Mouse (Mus musculus) erythroblast, adult 5-6 weeks (primary cell): ENCODE results near the gene Tnfrsf13c. TPM values are rescaled to one million over a fixed set of nuclear protein-coding genes. Genes with fewer than 3 reads are reported as not detected.
"Not testable (repeated sequence)": the region's sequence is repeated elsewhere in the genome, so short reads cannot be mapped to it uniquely, and the experiment has no call there.

Source experiments
- ATAC-seq: replicated peaks from 2 replicates; pipeline ENCODE4 v1.8.0; 2016; ENCODE audit warnings: moderate number of reproducible peaks, mild to moderate bottlenecking, moderate TSS enrichment, inconsistent platforms; ENCODE audit not compliant: poor library complexity, low FRiP score, severe bottlenecking
- total RNA-seq, 2 experiments: library from RNA; stranded (forward) in 1 of 2; stranded (reverse) in 1 of 2; fragments of 150-400 nt in 1 of 2; fragments of 200-764, 138-1000 nt in 1 of 2; gene quantifications; 2 replicates each; pipeline versions ENCODE4 v1.2.3 to v1.2.4; 2015 to 2017; ENCODE audit warnings: low replicate concordance in 2 of 2

Gene Tnfrsf13c
- 0.84 and 6.3 TPM in 2 replicates for total RNA-seq (2015; ENCODE audit: low replicate concordance)
- not detected in 2 replicates for total RNA-seq (2017; ENCODE audit: low replicate concordance)

DNA sequence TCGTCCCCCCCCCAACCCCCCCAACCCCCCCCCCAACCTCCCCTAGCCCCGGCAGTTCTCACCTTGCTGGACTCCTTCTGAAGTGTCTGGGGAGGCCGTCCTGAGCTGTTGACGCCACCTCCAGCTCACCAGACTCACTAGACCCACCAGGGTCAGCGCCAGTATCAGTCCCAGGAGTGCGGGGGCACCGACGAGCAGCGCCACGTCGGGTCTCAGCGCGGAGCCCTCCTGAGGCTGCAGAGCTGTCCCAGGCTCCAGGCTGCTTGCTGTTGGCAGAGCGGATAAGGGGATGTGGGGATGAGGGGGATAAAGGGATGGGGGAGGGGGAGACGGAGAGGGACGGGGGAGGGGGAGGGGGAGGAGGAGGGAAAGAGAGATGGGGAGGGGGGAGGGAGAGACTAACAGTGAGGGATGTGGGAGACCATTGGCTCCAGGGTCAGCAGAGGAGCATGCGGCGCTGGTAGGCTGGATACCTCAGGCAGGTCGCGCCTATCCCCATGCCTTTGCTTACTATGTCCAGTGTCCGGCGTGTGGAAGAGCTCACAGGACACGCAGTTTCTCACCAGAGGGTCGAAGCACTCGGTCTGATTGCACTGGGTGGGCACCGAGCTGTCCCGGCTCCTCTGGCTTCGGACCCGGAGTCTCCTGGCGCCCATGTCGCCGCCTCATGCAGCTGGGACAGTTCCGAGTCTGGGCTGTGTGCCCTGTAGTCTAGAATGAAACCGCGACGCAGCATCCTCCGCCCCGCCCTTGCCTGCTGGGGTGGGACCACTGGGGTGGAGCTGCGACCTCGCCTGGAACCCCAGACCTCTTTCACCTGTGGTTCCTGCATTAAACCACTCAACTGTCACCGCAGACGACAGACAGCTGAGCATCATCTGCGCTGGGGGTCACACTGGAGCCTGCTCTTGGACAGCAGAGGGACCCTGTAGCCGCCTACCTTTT lies at the start of gene Tnfrsf13c:
Gene Tnfrsf13c, minus strand, starts transcription at position 713 of the 945 bp plus-strand sequence.
- ATAC-seq: peak; percentile 83

DNA sequence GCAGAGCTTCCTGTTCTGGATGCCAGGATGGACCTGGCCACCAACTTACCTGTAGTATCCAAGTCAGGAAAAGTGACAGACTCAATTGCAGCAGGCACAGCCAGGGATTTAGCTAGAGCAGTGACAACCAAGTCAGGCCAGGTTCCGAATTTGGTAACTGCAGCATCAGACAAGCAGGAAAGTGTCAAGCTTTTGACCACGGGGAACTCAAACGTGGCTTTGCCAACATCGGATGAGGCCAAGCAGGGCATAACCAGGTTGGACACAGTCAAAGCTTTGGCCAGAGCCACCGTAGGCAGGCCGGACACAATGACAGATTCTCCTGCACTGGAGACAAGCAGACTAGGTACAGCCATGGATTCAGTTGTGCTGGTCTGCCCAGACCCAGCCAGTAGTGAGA lies 48.1 kb upstream of the Tnfrsf13c start:
- ATAC-seq: no peak

DNA sequence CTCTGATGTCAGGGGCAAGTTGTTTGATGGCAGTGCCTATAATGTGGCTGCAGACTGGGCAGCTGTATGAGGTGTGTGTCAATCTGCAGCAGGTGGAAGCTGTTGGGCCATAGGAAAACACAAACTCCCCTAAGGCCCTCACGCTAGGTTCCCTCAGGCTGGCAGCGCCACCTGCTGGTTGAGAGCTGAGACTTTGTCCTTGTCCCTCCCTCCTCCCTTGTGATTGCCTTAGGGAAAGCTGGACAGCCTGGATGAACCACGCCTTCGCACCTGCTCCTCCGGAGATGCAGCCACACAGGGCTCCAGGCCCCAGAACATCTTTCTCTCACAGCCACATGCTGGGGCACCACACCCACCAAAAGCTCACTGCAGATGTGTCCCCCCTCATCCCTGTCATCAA lies 47.0 kb upstream of the Tnfrsf13c start:
- ATAC-seq: peak; percentile 59; the same call in 1 of the 2 replicates

DNA sequence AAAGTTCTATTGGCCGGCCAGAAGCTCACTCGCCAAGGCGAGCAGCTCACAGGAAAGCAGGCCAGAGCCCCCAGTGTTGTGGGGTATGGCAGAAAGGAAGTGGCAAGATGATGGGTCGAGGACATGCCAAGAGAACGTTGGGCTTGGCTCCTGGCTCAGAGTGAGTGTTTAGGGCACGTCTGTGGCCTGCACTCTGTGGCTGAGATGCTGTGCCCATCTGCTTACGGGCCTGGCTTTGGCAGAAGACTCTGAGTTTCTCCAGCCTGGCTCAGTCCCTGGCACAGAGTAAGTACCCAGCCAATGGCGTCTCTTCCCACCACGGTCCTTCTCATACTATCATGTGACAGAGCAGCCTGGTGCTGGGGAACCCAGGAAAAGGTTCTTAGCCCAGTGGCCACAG lies 44.6 kb upstream of the Tnfrsf13c start:
- no peak for ATAC-seq

DNA sequence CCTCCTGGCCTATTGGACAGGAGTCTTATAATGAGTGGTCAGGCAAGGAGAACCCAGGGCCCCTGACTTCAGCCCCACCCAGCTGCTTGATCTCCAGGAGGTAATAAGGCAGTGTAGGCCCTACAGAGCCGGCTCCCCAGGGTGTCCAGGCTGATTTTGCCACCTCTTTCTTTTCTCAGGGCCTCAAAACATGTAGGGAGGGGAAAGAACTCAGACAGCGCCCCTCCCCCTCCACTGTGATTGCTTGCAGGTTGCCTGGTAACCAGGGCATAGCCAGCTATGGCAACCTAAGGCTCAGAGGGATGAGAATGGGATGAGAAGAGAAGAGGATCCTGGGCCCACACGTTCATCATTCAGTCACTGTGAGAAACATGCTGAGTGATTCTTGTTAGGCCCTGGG lies 44.0 kb upstream of the Tnfrsf13c start:
- ATAC-seq: no peak

DNA sequence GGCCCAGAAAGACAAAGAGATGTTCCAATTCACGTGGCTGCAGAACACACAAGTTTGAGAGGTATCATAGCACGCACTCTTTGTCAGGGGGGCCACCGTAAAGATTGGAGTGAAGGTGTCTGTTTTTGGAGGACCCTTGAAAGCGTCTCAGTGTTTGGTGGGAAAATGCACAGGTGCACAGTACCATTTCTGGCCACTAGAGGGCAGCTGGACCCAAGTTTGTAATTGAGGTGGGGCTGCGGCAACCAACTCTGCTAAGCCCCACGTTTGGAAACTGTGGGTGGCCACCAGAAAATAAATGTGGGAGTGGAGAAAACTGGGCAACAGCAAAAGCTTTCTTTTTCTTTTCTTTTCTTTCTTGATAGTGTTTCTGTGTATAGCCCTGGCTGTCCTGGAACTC lies 42.2 kb upstream of the Tnfrsf13c start:
- peak; percentile 75 for ATAC-seq

DNA sequence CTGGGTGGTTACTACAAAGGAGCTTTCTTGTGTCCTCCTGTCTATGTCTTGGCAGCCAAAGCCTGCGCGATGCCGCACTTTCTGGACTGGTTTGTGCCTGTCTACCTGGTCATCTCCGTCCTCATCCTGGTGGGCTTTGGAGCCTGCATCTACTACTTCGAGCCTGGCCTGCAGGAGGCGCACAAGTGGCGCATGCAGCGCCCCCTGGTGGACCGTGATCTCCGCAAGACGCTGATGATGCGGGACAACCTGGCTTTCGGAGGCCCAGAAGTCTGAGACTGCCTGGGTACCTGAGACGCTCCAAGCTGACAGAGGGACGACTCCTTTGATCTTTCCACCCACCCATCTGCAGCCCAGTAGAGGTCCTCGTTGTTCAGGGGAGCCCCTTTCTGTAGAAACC lies 35.3 kb upstream of the Tnfrsf13c start:
- ATAC-seq: peak; percentile 82

DNA sequence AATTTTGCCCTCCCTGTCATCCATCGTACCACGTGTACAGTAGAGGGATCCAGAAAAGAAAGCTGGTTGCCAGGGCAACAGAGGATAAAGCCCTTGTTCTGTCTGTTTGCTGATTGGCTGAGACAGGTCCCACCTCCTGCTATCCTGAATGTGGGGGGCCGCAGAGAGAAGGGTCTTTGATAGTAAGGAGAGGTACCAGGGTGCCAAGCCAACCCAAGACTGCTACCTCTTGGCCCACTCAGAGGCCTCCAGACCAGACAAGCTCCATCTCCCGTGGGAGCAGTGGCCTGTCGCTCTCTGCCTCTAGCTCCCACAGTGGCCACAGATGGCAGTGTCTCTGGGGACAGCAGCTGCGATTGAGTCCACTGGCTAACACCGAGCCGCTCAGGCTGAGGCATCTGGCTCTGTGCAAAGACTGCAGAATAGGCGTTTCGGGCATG lies 31.8 kb upstream of the Tnfrsf13c start:
- ATAC-seq: no peak

DNA sequence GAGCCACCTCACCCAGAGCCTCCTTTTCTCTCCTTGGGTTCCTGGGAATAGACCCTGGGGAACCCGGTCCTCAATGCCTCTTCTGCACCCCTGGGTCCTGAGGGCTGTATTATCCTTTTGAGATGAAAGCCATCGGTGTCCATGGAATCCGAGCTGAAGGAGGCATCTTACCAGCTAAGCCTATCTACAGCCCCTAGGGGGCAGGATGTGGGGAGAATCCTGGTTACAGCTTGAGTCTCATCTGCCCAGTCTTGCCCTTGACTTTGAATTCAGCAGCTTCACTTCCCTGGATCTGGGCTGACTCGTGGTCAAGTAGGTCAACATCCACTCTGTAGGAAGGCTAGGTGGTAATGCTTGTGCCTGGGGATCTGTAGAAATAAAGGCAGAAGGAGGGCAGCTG lies 31.1 kb upstream of the Tnfrsf13c start:
- no peak for ATAC-seq

DNA sequence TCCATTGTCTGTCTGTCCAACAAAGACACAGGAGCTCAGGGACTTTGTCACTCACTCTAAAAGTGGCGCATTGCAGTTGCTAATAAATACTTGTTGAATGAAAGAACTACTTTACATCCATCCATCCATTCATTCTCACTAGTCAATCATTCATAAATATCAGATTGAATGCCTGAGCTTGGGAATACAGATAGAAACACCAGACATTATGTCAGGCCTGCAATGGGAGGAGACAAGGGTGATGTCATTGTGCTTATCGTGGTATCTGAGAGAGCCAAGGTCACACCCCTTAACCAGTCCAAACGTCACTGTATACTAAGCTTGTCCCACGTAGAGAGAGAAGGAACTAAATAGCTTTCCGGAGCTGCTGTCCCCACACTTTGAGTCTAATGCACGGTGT lies 27.9 kb upstream of the Tnfrsf13c start, which contains the start of gene 1500009C09Rik:
Gene 1500009C09Rik, plus strand, starts transcription at position 301 of the 400 bp plus-strand sequence.
- no peak for ATAC-seq

DNA sequence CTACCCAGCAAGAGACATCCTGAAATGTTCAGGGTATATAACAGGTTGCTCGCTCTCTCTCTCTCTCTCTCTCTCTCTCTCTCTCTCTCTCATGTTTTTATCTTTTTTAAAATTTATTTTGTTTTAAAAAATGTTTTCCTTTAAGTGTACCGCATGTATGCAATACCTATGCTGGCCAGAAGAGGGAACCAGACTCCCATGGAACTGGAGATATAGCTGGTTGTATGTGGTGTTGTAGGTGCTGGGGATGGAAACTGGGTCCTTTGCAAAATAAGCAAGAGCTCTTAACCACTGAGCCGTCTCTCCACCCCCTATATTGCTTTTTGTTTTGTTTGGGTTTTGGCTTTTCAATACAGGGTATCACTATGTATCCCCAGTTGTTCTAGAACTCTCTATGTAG lies 27.4 kb upstream of the Tnfrsf13c start:
- peak; percentile 56; the same call in 1 of the 2 replicates for ATAC-seq

DNA sequence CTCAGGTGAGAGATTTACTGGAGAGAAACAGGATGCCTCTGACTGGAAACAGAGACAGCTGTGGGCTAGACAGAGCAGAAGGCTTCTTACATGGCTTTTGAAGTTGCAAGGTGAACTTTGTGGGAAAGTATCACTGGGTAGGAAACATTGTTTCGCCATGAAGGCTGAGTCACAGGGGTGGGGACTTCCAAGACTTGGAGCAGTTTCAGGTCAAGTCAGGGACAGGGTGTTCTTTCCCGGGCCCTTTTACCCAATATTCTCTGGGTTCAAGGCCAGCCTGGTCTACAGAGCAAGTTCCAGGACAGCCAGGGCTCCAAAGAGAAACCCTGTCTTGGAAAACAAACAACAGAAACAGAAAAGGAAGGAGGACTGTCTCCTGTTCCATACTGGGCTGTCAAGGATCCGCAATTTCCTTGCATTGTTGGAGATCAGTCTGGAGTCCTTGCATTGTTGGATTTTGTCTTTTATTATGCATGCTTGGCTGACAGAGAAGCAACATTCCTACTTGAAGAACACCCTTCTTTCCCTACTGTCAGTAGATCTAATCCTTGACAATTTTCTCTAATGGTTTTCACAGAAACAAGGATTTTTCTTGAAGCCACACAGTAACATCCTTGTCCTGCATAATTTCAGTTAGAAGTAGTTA lies 23.1 kb upstream of the Tnfrsf13c start:
- no peak for ATAC-seq

DNA sequence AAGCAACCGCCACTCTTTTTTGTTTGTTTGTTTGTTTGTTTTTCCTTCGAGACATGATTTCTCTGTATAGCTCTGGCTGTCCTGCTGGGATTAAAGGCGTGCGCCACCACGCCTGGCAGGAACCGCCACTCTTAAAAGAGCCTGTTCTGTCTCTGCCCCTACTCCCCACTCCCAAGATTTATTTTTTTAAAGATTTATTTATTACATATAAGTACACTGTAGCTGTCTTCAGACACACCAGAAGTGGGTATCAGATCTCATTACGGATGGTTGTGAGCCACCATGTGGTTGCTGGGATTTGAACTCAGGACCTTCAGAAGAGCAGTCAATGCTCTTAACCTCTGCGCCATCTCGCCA lies 20.6 kb upstream of the Tnfrsf13c start:
- ATAC-seq: not testable (repeated sequence)

DNA sequence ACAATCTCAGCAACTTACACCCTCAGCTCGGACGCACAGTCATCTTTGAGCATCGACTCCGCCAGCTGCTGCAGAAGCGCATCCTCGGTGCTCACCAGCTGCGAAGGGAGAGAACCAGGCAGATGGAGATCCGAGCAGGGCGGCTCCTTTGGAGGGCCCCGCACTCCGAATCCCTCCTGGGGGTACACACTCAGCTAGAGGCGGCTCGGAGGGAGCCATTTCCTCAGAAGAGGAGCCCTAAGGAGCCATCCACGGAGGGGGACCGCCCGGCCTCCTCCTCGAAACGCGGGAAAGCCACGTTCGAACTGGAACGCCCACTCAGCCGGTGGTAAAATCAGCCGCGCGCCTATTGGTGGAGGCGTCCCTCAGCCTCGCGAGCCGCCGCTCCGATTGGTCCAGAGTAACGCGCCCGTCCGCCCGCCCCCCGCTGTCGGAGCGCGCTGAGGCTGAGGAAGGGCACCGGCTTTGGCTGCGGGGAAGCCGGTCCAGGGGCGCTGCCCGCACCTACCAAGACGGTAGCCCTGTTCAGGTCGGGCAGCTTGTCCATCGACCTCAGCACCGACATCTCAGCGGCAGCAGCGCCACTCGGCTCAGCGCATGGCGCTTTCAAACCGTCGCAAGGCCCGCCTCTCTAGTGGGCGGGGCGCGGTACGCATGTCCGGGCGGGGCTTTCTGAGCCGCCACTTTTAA lies 20.1 kb upstream of the Tnfrsf13c start, which contains the start of gene Cenpm:
Gene Cenpm, minus strand, starts transcription at position 634 of the 690 bp plus-strand sequence.
- ATAC-seq: peak; percentile 95

DNA sequence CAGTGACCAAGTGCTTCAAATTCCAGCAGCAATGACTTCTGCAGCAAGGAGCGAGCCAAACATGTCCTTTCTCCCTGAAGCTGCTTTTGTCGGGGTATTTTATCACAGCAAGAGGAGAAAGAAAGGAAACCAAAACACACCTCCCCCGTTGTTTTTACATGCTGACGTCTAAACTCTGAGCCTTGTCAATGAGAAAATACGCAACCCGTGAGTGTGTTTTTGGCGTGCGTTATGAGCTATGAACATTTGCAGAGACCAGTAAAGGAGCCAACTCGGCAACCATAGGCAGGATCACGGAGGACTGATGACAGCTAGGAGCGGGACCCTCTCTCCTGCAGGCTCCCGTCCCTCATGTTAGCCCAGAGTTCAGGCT lies 19.6 kb upstream of the Tnfrsf13c start:
- ATAC-seq: no peak

DNA sequence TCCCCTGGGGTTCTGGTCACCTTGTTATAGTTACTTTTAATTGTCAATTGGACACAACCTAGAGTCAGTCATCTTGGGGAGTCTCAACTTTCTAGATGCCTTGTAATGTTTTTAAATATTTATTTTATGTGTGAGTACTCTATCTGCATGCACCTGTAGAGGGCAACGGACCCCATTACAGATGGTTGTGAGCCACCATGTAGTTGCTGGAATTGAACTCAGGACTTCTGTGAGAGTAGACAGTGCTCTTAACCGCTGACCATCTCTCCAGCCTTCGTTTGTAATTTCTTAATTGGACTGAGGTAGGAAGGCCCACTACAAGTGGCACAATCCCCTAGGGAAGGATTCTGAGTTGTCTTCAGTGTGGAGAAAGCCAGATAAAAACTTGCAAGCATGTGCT lies 19.1 kb upstream of the Tnfrsf13c start:
- 0 out of 2 replicates have a peak, but pooled peaks have one; percentile 5 for ATAC-seq

DNA sequence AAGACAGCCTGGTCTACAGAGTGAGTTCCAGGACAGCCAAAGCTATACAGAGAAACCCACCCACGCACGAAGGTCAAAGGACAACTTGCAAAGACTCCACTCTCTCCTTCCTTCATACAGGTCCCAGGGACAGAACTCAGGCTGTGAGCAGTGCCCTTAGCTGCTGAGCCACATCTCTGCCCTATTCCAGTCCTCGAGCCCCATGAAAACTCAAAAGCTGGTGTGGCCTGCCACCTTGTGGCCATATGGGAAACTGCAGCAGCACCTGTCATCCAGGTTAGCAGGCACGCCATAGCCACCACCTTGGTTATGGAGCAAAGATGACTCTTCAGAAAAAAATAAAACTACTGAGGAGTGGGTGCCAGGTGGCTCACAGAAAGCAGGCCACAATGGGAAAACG lies 12.4 kb upstream of the Tnfrsf13c start:
- peak; percentile 83 for ATAC-seq

DNA sequence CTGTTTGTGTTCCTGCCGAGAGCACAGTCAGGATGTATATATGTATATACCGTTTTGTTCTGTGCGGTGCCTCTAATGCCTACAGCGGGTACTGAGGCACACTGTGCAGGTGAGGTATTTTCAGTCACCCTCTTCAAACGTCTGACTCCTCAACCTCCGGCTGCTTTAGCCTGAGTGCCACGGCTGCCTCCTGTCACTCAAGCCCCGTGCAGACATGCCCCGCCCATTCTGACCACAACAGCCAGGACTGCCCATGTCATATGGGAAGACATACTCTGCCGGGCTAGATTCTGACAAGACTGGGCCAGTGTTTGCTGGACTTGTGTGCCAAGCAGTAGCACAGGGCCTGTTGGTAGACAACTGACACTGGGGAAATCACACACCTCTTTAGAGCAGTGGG lies 11.5 kb upstream of the Tnfrsf13c start:
- no peak for ATAC-seq

DNA sequence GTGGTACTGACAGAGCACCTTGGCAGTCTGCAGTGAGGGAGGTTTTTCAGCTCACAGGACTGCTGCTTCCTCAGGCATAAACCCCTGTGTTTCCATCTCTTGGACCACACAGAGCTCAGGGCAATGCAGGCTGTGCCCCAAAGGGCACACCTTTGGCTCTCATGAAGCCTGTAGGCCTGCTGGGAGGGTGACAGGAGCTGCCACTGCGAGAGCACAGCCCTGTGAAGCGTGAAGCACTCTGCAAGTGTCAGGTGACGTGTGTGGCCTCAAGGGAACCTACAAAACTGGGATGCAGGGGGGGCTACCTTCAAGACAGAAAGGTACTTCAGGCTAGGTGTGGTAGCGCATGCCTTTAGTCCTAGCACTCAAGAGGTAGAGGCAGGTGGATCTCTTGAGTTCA lies 8.5 kb upstream of the Tnfrsf13c start:
- ATAC-seq: no peak
